Mouse (Mus musculus): ENCODE measurements around the gene Nfib. TPM values are rescaled to one million over a fixed set of nuclear protein-coding genes. Genes with fewer than 3 reads are reported as not detected.

The Nfib gene
- polyA plus RNA-seq, 1 experiment from 2014 or later, result 31.8 TPM

- Histone ChIP-seq H3K27ac (replicated peaks; ENCODE audit: low read depth, low read length) (no peak overlapping the region), H3K36me3 (ENCODE audit: control insufficient read depth, insufficient read depth, low read length) (no peaks in the 10 kb centered on the region), H3K9ac (ENCODE audit: low read length) (no peak overlapping the region), H3K4me2 (ENCODE audit: low read depth, severe bottlenecking) (no peak overlapping the region), H3K4me3 (ENCODE audit: low read depth, low read length) (no peak overlapping the region), H3K4me1 (ENCODE audit: control insufficient read depth, insufficient read depth, low read length) (peaks cover 7% of the 10 kb centered on the region; the same call in 1 of the 2 replicates), H3K9me3 (ENCODE audit: control insufficient read depth, low read length) (no peaks in the 10 kb centered on the region), H3K27me3 (ENCODE audit: control insufficient read depth, insufficient read depth, low read length) (no peaks in the 10 kb centered on the region)
- WGBS, result 74% methylated on average over 7 of the region's 7 CpGs
- ATAC-seq (ENCODE audit: insufficient number of reproducible peaks, low FRiP score, low TSS enrichment, low read depth), result no peak
- no peak for DNase-seq (ENCODE audit: low spot score)
Measured at GRCm38 (mm10) chr4:82289596-82289995, 416.0 kb downstream of the Nfib start.

GRCm38 (mm10) chr4:82288138-82288537, 417.4 kb downstream of the Nfib start:
- Histone ChIP-seq H3K27ac (replicated peaks; ENCODE audit: low read depth, low read length) (0 out of 2 replicates have a peak overlapping the region, but pooled peaks have one; percentile 8), H3K4me2 (ENCODE audit: low read depth, severe bottlenecking) (no peak overlapping the region)
- no peak for ATAC-seq (ENCODE audit: insufficient number of reproducible peaks, low FRiP score, low TSS enrichment, low read depth)

GRCm38 (mm10) chr4:82287454-82287853, 418.1 kb downstream of the Nfib start:
- Histone ChIP-seq H3K4me1 (ENCODE audit: control insufficient read depth, insufficient read depth, low read length) (peaks cover 7% of the 10 kb centered on the region; the same call in 1 of the 2 replicates), H3K9ac (ENCODE audit: low read length) (no peak overlapping the region), H3K27me3 (ENCODE audit: control insufficient read depth, insufficient read depth, low read length) (no peaks in the 10 kb centered on the region), H3K27ac (replicated peaks; ENCODE audit: low read depth, low read length) (no peak overlapping the region), H3K9me3 (ENCODE audit: control insufficient read depth, low read length) (no peaks in the 10 kb centered on the region), H3K4me3 (ENCODE audit: low read depth, low read length) (no peak overlapping the region), H3K36me3 (ENCODE audit: control insufficient read depth, insufficient read depth, low read length) (no peaks in the 10 kb centered on the region), H3K4me2 (ENCODE audit: low read depth, severe bottlenecking) (no peak overlapping the region)
- DNase-seq (ENCODE audit: low spot score) (no peak), ATAC-seq (ENCODE audit: insufficient number of reproducible peaks, low FRiP score, low TSS enrichment, low read depth) (no peak)
- WGBS, result 85% methylated on average over 2 of the region's 2 CpGs

More at GRCm38 (mm10) chr4:82288138-82288537, 417.4 kb downstream of the Nfib start:
- H3K4me3 ChIP-seq (ENCODE audit: low read depth, low read length), result no peak overlapping the region
- 85% methylated on average over 2 of the region's 2 CpGs for whole genome bisulfite sequencing
- H3K27me3 ChIP-seq (ENCODE audit: control insufficient read depth, insufficient read depth, low read length), result no peaks in the 10 kb centered on the region
- H3K9me3 ChIP-seq (ENCODE audit: control insufficient read depth, low read length), result no peaks in the 10 kb centered on the region
- no peak for DNase-seq (ENCODE audit: low spot score)
- H3K9ac ChIP-seq (ENCODE audit: low read length), result no peak overlapping the region
- H3K4me1 ChIP-seq (ENCODE audit: control insufficient read depth, insufficient read depth, low read length), result peaks cover 7% of the 10 kb centered on the region; the same call in 1 of the 2 replicates
- no peaks in the 10 kb centered on the region for H3K36me3 ChIP-seq (ENCODE audit: control insufficient read depth, insufficient read depth, low read length)

GRCm38 (mm10) chr4:82286931-82287330, 418.6 kb downstream of the Nfib start:
- 90% methylated on average over 2 of the region's 2 CpGs for WGBS
- H3K4me3 ChIP-seq (ENCODE audit: low read depth, low read length), result no peak overlapping the region
- no peak for ATAC-seq (ENCODE audit: insufficient number of reproducible peaks, low FRiP score, low TSS enrichment, low read depth)

GRCm38 (mm10) chr4:82283536-82283935, 422.0 kb downstream of the Nfib start:
- no peak for DNase-seq (ENCODE audit: low spot score)
- H3K27ac ChIP-seq (replicated peaks; ENCODE audit: low read depth, low read length), result no peak overlapping the region
- H3K4me3 ChIP-seq (ENCODE audit: low read depth, low read length), result no peak overlapping the region
- H3K4me1 ChIP-seq (ENCODE audit: control insufficient read depth, insufficient read depth, low read length), result no peaks in the 10 kb centered on the region
- no peak overlapping the region for H3K4me2 ChIP-seq (ENCODE audit: low read depth, severe bottlenecking)
- WGBS, result 90% methylated on average over 6 of the region's 6 CpGs
- no peak overlapping the region for H3K9ac ChIP-seq (ENCODE audit: low read length)
- ATAC-seq (ENCODE audit: insufficient number of reproducible peaks, low FRiP score, low TSS enrichment, low read depth), result no peak
- H3K27me3 ChIP-seq (ENCODE audit: control insufficient read depth, insufficient read depth, low read length), result no peaks in the 10 kb centered on the region
- H3K9me3 ChIP-seq (ENCODE audit: control insufficient read depth, low read length), result no peaks in the 10 kb centered on the region
- H3K36me3 ChIP-seq (ENCODE audit: control insufficient read depth, insufficient read depth, low read length), result no peaks in the 10 kb centered on the region

More at GRCm38 (mm10) chr4:82286931-82287330, 418.6 kb downstream of the Nfib start:
- Histone ChIP-seq H3K4me2 (ENCODE audit: low read depth, severe bottlenecking) (no peak overlapping the region), H3K27me3 (ENCODE audit: control insufficient read depth, insufficient read depth, low read length) (no peaks in the 10 kb centered on the region), H3K36me3 (ENCODE audit: control insufficient read depth, insufficient read depth, low read length) (no peaks in the 10 kb centered on the region), H3K9ac (ENCODE audit: low read length) (no peak overlapping the region), H3K27ac (replicated peaks; ENCODE audit: low read depth, low read length) (no peak overlapping the region), H3K9me3 (ENCODE audit: control insufficient read depth, low read length) (no peaks in the 10 kb centered on the region), H3K4me1 (ENCODE audit: control insufficient read depth, insufficient read depth, low read length) (peaks cover 7% of the 10 kb centered on the region; the same call in 1 of the 2 replicates)
- no peak for DNase-seq (ENCODE audit: low spot score)

- no peaks in the 10 kb centered on the region; the same call in 1 of the 2 replicates for H3K4me1 ChIP-seq (ENCODE audit: control insufficient read depth, insufficient read depth, low read length)
- H3K36me3 ChIP-seq (ENCODE audit: control insufficient read depth, insufficient read depth, low read length), result no peaks in the 10 kb centered on the region
- no peak overlapping the region for H3K9ac ChIP-seq (ENCODE audit: low read length)
- H3K27me3 ChIP-seq (ENCODE audit: control insufficient read depth, insufficient read depth, low read length), result no peaks in the 10 kb centered on the region
- no peak overlapping the region for H3K4me2 ChIP-seq (ENCODE audit: low read depth, severe bottlenecking)
- WGBS, result 80% methylated on average over 2 of the region's 2 CpGs
- DNase-seq (ENCODE audit: low spot score) (no peak), ATAC-seq (ENCODE audit: insufficient number of reproducible peaks, low FRiP score, low TSS enrichment, low read depth) (no peak)
- H3K4me3 ChIP-seq (ENCODE audit: low read depth, low read length), result no peak overlapping the region
- H3K9me3 ChIP-seq (ENCODE audit: control insufficient read depth, low read length), result no peaks in the 10 kb centered on the region
- H3K27ac ChIP-seq (replicated peaks; ENCODE audit: low read depth, low read length), result no peak overlapping the region
Measured at GRCm38 (mm10) chr4:82275996-82276395, 429.6 kb downstream of the Nfib start.

GRCm38 (mm10) chr4:82273049-82273754, 432.3 kb downstream of the Nfib start:
- Histone ChIP-seq H3K9me3 (ENCODE audit: control insufficient read depth, low read length) (no peaks in the 10 kb centered on the region), H3K4me3 (ENCODE audit: low read depth, low read length) (no peak overlapping the region), H3K36me3 (ENCODE audit: control insufficient read depth, insufficient read depth, low read length) (no peaks in the 10 kb centered on the region), H3K27me3 (ENCODE audit: control insufficient read depth, insufficient read depth, low read length) (no peaks in the 10 kb centered on the region), H3K27ac (replicated peaks; ENCODE audit: low read depth, low read length) (no peak overlapping the region), H3K4me2 (ENCODE audit: low read depth, severe bottlenecking) (no peak overlapping the region), H3K9ac (ENCODE audit: low read length) (no peak overlapping the region), H3K4me1 (ENCODE audit: control insufficient read depth, insufficient read depth, low read length) (peaks cover 4% of the 10 kb centered on the region)
- 82% methylated on average over 4 of the region's 4 CpGs for WGBS
- ATAC-seq (ENCODE audit: insufficient number of reproducible peaks, low FRiP score, low TSS enrichment, low read depth), result no peak
- DNase-seq (ENCODE audit: low spot score), result no peak

- 70% methylated on average over 4 of the region's 4 CpGs for WGBS
- Histone ChIP-seq H3K4me2 (ENCODE audit: low read depth, severe bottlenecking) (no peak overlapping the region), H3K36me3 (ENCODE audit: control insufficient read depth, insufficient read depth, low read length) (no peaks in the 10 kb centered on the region), H3K9ac (ENCODE audit: low read length) (no peak overlapping the region), H3K27me3 (ENCODE audit: control insufficient read depth, insufficient read depth, low read length) (no peaks in the 10 kb centered on the region), H3K27ac (replicated peaks; ENCODE audit: low read depth, low read length) (no peak overlapping the region), H3K9me3 (ENCODE audit: control insufficient read depth, low read length) (no peaks in the 10 kb centered on the region), H3K4me3 (ENCODE audit: low read depth, low read length) (no peak overlapping the region), H3K4me1 (ENCODE audit: control insufficient read depth, insufficient read depth, low read length) (peaks cover 8% of the 10 kb centered on the region)
- ATAC-seq (ENCODE audit: insufficient number of reproducible peaks, low FRiP score, low TSS enrichment, low read depth) (no peak), DNase-seq (ENCODE audit: low spot score) (no peak)
Measured at GRCm38 (mm10) chr4:82272099-82272498, 433.5 kb downstream of the Nfib start.

All from limb, embryonic 11.5 days (tissue).